In the genomic region with DNA sequence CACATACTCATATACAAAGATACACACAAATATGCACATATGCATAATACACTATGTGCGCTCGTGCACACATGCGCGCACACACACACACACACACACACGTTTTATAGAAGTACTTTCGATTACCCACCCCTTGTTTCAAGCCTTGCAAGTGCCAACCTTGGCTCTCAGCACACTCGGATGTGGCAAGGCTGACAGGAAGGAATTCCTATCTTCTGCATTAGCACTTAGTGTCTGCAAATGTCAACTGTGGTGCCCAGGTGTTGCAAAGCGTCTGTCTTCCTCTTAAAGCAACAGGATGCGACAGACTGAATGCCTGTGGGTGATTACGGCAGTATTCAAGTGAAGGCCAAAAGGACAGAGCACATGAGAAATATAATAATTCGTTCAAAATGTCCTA, we compare ENCODE assay signal across 10 mouse cellular contexts.
DNase-seq lines count a peak whose midpoint lies in the region; ATAC-seq and TF ChIP-seq lines count a peak whose summit lies in the region.
"Had no signal": no experiment of that assay in that cellular context is flagged by ENCODE, and none has a peak within 500 bp of the region (broad histone marks: within the 10 kb centered on the region; RNA-seq: fewer than 3 reads in every experiment).

No protein-coding gene starts in this region.

- H3K4me3 ChIP-seq in hindbrain, embryonic 10.5 days = no peak overlapping the region
- no peak overlapping the region for H3K4me3 ChIP-seq in hindbrain, embryonic 16.5 days (ENCODE audit: low read length)
- no peak overlapping the region for H3K4me3 ChIP-seq in hindbrain, embryonic 14.5 days (replicated peaks; ENCODE audit: low read length)
- no peak overlapping the region for H3K4me3 ChIP-seq in kidney, adult 2 months (ENCODE audit: insufficient read depth, low read depth, low read length)
- H3K4me3 ChIP-seq: limb, embryonic 12.5 days had no signal

- H3K36me3 ChIP-seq in hindbrain, embryonic 10.5 days = no peaks in the 10 kb centered on the region
- H3K36me3 ChIP-seq in hindbrain, embryonic 16.5 days (ENCODE audit: control insufficient read depth, insufficient read depth, low read length) = no peaks in the 10 kb centered on the region
- H3K36me3 ChIP-seq in hindbrain, embryonic 14.5 days (replicated peaks; ENCODE audit: control insufficient read depth, insufficient read depth) = no peaks in the 10 kb centered on the region
- H3K36me3 ChIP-seq in splenic B cell, adult 2 months (ENCODE audit: control insufficient read depth, insufficient read depth, low read length, poor library complexity, severe bottlenecking) = no peaks in the 10 kb centered on the region
- no peaks in the 10 kb centered on the region for H3K36me3 ChIP-seq in kidney, adult 2 months (ENCODE audit: control insufficient read depth, insufficient read depth, low read length)
- H3K36me3 ChIP-seq: limb, embryonic 12.5 days had no signal

- no peaks in the 10 kb centered on the region for H3K9me3 ChIP-seq in hindbrain, embryonic 10.5 days
- H3K9me3 ChIP-seq in hindbrain, embryonic 16.5 days (ENCODE audit: control insufficient read depth, low read length) = no peaks in the 10 kb centered on the region
- H3K9me3 ChIP-seq in hindbrain, embryonic 14.5 days (ENCODE audit: control insufficient read depth, low read length) = no peaks in the 10 kb centered on the region
- H3K9me3 ChIP-seq: limb, embryonic 12.5 days had no signal

- DNase-seq in hindbrain, embryonic 10.5 days (ENCODE audit: low spot score) = no peak
- DNase-seq in hindbrain, embryonic 14.5 days (ENCODE audit: low spot score) = no peak
- peak; percentile 4 for DNase-seq in splenic B cell, adult 2 months (ENCODE audit: low read depth, low spot score)
- no peak for DNase-seq in adrenal gland, adult 18-20 months (ENCODE audit: low spot score in 2 of 2)
- no peak for DNase-seq in retina, postnatal 1 day
- no peak for DNase-seq in kidney, adult 2 months
- DNase-seq: cerebellum, adult 8-10 months had no signal

- no peak overlapping the region for H3K9ac ChIP-seq in hindbrain, embryonic 16.5 days (ENCODE audit: low read depth, low read length)
- H3K9ac ChIP-seq in hindbrain, embryonic 14.5 days = peak overlapping the region; percentile 37; the same call in 1 of the 2 replicates
- H3K9ac ChIP-seq: limb, embryonic 12.5 days had no signal

- no peak for TF ChIP-seq POLR2A in kidney, adult 2 months (IDR thresholded peaks at IDR 0.05; ENCODE audit: low read depth, low read length)

- WGBS in hindbrain, embryonic 10.5 days = 80% methylated on average over 11 of the region's 11 CpGs
- WGBS in hindbrain, embryonic 16.5 days = 64% methylated on average over 11 of the region's 11 CpGs
- 66% methylated on average over 11 of the region's 11 CpGs for WGBS in hindbrain, embryonic 14.5 days
- 73% methylated on average over 11 of the region's 11 CpGs for WGBS in kidney, adult 2 months

- no peak for ATAC-seq in hindbrain, embryonic 16.5 days
- ATAC-seq in common myeloid progenitor, adult 5-6 weeks (replicated peaks; ENCODE audit: low read depth, poor library complexity, severe bottlenecking) = peak; percentile 33
- no peak for ATAC-seq in hindbrain, embryonic 14.5 days (ENCODE audit: low FRiP score)

- no peaks in the 10 kb centered on the region for H3K27me3 ChIP-seq in hindbrain, embryonic 10.5 days (ENCODE audit: insufficient read depth, poor library complexity, severe bottlenecking)
- no peaks in the 10 kb centered on the region for H3K27me3 ChIP-seq in hindbrain, embryonic 16.5 days (replicated peaks; ENCODE audit: control insufficient read depth, insufficient read depth, low read length)
- no peaks in the 10 kb centered on the region for H3K27me3 ChIP-seq in hindbrain, embryonic 14.5 days (ENCODE audit: control insufficient read depth, insufficient read depth, low read length)
- no peaks in the 10 kb centered on the region for H3K27me3 ChIP-seq in splenic B cell, adult 2 months (ENCODE audit: control insufficient read depth, insufficient read depth, low read length, poor library complexity, severe bottlenecking)
- H3K27me3 ChIP-seq in kidney, adult 2 months (replicated peaks; ENCODE audit: control insufficient read depth, insufficient read depth, low read length) = no peaks in the 10 kb centered on the region
- H3K27me3 ChIP-seq: limb, embryonic 12.5 days had no signal

- H3K27ac ChIP-seq in hindbrain, embryonic 10.5 days = peak overlapping the region; percentile 87
- H3K27ac ChIP-seq in hindbrain, embryonic 16.5 days (ENCODE audit: low read depth, low read length) = no peak overlapping the region
- peak overlapping the region; percentile 84 for H3K27ac ChIP-seq in hindbrain, embryonic 14.5 days
- H3K27ac ChIP-seq in kidney, adult 2 months (ENCODE audit: insufficient read depth, low read depth, low read length) = no peak overlapping the region

- TF ChIP-seq CTCF in kidney, adult 2 months (conservative IDR thresholded peaks at IDR 0.05; ENCODE audit: insufficient read depth, insufficient read length, low read depth, low read length) = no peak

- no peak overlapping the region for H3K4me2 ChIP-seq in hindbrain, embryonic 16.5 days (ENCODE audit: low read length)
- no peak overlapping the region for H3K4me2 ChIP-seq in hindbrain, embryonic 14.5 days (replicated peaks)
- H3K4me2 ChIP-seq: limb, embryonic 12.5 days had no signal

- H3K4me1 ChIP-seq in hindbrain, embryonic 10.5 days (replicated peaks) = peaks cover 66% of the 10 kb centered on the region
- H3K4me1 ChIP-seq in hindbrain, embryonic 16.5 days (ENCODE audit: control insufficient read depth, insufficient read depth, low read depth, low read length) = peaks cover 21% of the 10 kb centered on the region
- peaks cover 50% of the 10 kb centered on the region for H3K4me1 ChIP-seq in hindbrain, embryonic 14.5 days (replicated peaks; ENCODE audit: control insufficient read depth, insufficient read depth, low read length)
- H3K4me1 ChIP-seq in kidney, adult 2 months (ENCODE audit: control insufficient read depth, insufficient read depth, low read length) = peaks cover 4% of the 10 kb centered on the region; the same call in 1 of the 2 replicates

Comparison
In these comparisons a context has a peak if more than half of its experiments do, and no peak if none do; other contexts are left out.
1. H3K27ac ChIP-seq: peak in hindbrain, embryonic 10.5 days (single experiment) and hindbrain, embryonic 14.5 days (single experiment); none in hindbrain, embryonic 16.5 days (single experiment) and kidney, adult 2 months (single experiment).